Mouse (Mus musculus) spleen, adult 2 months (tissue): Measurements from ENCODE around the gene 1700123O20Rik.

Experiments used
- CTCF ChIP-seq: fragments of 200-500 bp; IDR thresholded peaks from 2 replicates; pipeline ENCODE4 v1.5.1; 2011; ENCODE audit warnings: mild to moderate bottlenecking, inconsistent platforms; ENCODE audit not compliant: insufficient read depth, insufficient read length, insufficient replicate concordance; ENCODE audit errors: extremely low read depth
- POLR2A ChIP-seq: fragments of 200-500 bp; IDR thresholded peaks from 2 replicates; pipeline ENCODE4 v1.6.1; 2011; ENCODE audit warnings: low read depth, low read length, inconsistent platforms

DNA sequence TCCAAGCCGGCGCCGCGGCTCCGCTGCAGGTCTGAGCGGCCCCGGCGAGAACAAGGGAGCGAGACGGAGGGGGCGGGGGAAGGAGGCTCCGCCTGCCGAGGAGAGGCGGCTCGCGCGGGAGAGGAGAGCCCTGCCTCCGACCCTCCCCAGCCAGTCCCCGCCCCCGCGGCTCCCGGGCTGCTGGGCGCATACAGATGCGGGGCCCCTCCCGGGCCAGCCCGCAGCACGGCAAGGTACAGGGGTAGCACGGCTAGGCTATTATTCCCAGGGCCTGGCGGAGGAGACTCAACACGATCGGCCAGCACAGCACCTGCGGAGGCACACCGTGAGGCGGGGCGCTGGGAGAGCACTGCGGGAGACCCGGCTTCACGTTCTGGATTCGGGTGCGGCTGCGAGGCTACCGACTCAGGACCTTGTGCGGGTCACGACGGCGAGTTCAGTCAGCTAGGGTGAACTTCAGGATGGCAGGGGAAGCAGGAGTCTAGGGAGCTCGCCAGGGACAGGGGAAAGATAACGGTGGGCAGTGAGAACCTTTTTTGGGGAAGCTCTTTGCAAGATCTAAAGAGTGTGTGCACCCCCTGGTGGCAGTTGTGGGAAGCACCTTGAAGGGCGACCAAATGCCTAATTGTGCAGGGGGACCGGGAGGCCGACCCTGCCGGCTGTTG is 44.6 kb upstream of the 1700123O20Rik start, which contains the start of gene Cdh24:
- TF ChIP-seq CTCF = peak; percentile 74; the same call in 1 of the 2 replicates
- TF ChIP-seq POLR2A = no peak
